Mouse (Mus musculus): ENCODE measurements at regions not wholly inside any gene's neighbourhood (a gene's known extent, or its start where the extent isn't known, plus 50 kb on each side); places are given as distances from the start of the nearest gene placed in this dataset.
A peak's percentile ranks its signal among the peaks of the same experiment; 100 is the strongest.

- no peak for DNase-seq (ENCODE audit: low spot score)
These were observed 422.2 kb downstream of the Gm21833 start for GRCm38 (mm10) chr16:83250346-83250745.

GRCm38 (mm10) chr16:83254183-83254582 lies 426.0 kb downstream of the Gm21833 start:
- DNase-seq (ENCODE audit: low spot score), result no peak

- DNase-seq (ENCODE audit: low spot score), result no peak
These were observed 443.7 kb downstream of the Gm21833 start for GRCm38 (mm10) chr16:83271869-83272268.

- no peak for DNase-seq (ENCODE audit: low spot score)
These were observed 488.1 kb downstream of the Gm21833 start for GRCm38 (mm10) chr16:83316314-83316713.

GRCm38 (mm10) chr16:83326826-83327225 lies 498.6 kb downstream of the Gm21833 start:
- no peak for DNase-seq (ENCODE audit: low spot score)

- no peak for DNase-seq (ENCODE audit: low spot score)
These were observed 522.9 kb downstream of the Gm21833 start for GRCm38 (mm10) chr16:83351069-83351468.

- no peak for DNase-seq (ENCODE audit: low spot score)
These were observed 566.4 kb downstream of the Gm21833 start for GRCm38 (mm10) chr16:83394581-83394980.

- peak; percentile 6 for DNase-seq (ENCODE audit: low spot score)
These were observed 592.5 kb downstream of the Gm21833 start for GRCm38 (mm10) chr16:83420676-83421075.

- no peak for DNase-seq (ENCODE audit: low spot score)
These were observed 594.9 kb downstream of the Gm21833 start for GRCm38 (mm10) chr16:83423096-83423495.
